Mouse (Mus musculus) C2C12 (cell line): Measurements from ENCODE around the gene Gm4952.

Source experiments
- CEBPB ChIP-seq: IDR thresholded peaks from one replicate; pipeline ENCODE4 v1.6.1; 2011; ENCODE audit warnings: low read depth, mild to moderate bottlenecking, control low read depth, moderate library complexity
- CTCF ChIP-seq: IDR thresholded peaks from one replicate; pipeline ENCODE4 v1.5.1; 2011; ENCODE audit not compliant: control insufficient read depth, insufficient read depth, insufficient read length
- FOSL1 ChIP-seq: IDR thresholded peaks from one replicate; pipeline ENCODE4 v1.8.0; 2011; ENCODE audit warnings: mild to moderate bottlenecking, low read length; ENCODE audit not compliant: poor library complexity, insufficient read depth, severe bottlenecking
- MAX ChIP-seq: IDR thresholded peaks from one replicate; pipeline ENCODE4 v1.6.1; 2011; ENCODE audit warnings: mild to moderate bottlenecking, control low read depth
- MYOD1 ChIP-seq: IDR thresholded peaks from one replicate; pipeline ENCODE4 v1.6.1; 2011; ENCODE audit warnings: low read depth; ENCODE audit not compliant: control insufficient read depth, insufficient read length
- USF1 ChIP-seq: IDR thresholded peaks from one replicate; pipeline ENCODE4 v1.6.1; 2011; ENCODE audit warnings: low read depth, mild to moderate bottlenecking, control low read depth, moderate library complexity

DNA sequence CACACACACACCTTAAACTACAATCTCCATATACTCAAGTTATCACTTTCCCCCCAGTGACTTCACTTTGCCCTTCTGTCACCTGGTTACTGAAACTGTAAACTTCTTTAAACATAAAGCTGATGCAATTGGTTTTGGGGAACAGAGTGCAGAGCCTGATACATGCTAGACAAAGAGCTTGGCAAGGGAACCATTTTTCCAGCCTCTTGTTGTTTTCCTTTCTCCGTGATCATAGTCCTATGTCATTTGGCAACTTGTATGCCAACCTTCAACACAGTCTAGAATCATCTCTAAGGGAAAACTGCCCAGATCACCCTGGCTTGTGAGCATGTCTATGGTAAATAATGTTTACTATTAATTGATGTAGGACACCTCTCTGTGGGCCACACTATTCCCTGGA lies 38.3 kb downstream of the Gm4952 start:
- TF ChIP-seq CTCF (no peak), MYOD1 (no peak), MAX (no peak), USF1 (no peak), FOSL1 (no peak), CEBPB (no peak)
